Mouse (Mus musculus): ENCODE data around the gene Iyd. TPM values are rescaled to one million over a fixed set of nuclear protein-coding genes. Genes with fewer than 3 reads are reported as not detected.
"Not testable (repeated sequence)": the region's sequence is repeated elsewhere in the genome, so short reads cannot be mapped to it uniquely, and the experiment has no call there.

The Iyd gene
- 0.23 TPM in 1 of 2 replicates, not detected in the other for polyA plus RNA-seq (2016; fragmentation: Nextera tagmentation; extraction: Ambion mirVana)

DNA sequence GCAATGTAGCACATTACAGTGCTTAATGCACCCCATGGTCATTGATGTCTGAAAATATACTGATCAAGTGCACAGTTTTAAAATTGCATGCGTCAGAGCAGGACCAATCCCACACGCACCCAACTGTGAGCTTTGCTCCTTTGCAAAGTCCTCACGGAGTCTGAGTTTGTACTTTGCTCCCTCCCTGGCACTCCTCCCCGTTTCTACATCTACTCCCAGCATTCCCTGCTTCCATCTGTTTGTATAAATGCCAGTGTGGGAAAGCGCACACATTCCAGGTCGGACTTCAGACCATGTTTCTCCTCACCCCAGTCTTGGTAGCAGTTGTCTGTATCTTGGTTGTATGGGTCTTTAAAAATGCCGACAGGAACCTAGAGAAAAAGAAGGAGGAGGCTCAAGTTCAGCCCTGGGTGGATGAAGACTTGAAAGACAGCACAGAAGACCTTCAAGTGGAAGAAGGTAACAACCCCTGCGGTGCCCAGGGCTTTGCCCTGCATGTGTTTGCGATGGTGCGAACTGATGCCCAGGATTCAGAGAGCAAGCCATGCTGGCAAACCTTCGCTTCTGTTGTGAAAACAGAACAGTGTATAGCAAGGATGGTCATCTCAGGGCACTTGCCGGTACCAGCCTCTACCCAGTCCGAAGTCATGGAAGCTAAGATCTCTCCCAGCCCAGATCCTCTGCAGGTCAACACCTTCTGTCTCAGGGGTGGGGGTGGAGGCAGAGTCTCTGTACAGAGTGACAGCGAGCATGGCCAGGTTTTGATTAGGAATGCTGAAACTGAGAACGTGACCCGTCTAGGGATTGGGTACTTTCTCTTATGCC lies at the start of gene Iyd:
Iyd (plus strand) TSS at position 238 of the 825 bp plus-strand sequence.
- Histone ChIP-seq H3K4me2 (replicated peaks) (no peak within 1 kb of the TSS), H3K4me1 (peaks cover 11% of the 10 kb centered on the region; the same call in 1 of the 2 replicates), H3K9me3 (replicated peaks) (no peaks in the 10 kb centered on the region), H3K4me3 (no peak within 1 kb of the TSS), H3K36me3 (no peaks in the 10 kb centered on the region), H3K27me3 (no peaks in the 10 kb centered on the region), H3K27ac (no peak within 1 kb of the TSS), H3K9ac (no peak within 1 kb of the TSS)
- 78% methylated on average over 16 of the region's 16 CpGs for WGBS
- no peak for ATAC-seq (ENCODE audit: low FRiP score)

DNA sequence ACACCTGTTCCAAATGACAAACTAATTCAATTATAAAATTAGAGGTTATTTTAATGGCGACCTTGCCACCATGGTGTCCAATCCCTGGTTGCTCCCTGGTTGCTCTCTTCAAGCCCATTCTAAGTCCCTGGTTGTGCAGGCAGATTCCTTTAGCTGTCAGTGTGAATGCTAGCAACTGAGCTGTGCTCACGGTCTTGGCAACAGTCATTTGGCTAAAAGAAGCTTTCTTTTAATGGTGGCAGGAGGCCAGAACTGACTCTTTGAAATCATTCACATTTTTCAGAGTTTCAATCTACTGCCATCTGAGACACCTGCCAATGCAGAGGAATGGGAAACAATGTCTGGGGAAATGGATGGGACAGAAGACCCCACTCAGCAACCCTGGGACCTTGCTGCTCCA lies 43.2 kb upstream of the Iyd start:
- 81% methylated on average over 2 of the region's 2 CpGs for WGBS

DNA sequence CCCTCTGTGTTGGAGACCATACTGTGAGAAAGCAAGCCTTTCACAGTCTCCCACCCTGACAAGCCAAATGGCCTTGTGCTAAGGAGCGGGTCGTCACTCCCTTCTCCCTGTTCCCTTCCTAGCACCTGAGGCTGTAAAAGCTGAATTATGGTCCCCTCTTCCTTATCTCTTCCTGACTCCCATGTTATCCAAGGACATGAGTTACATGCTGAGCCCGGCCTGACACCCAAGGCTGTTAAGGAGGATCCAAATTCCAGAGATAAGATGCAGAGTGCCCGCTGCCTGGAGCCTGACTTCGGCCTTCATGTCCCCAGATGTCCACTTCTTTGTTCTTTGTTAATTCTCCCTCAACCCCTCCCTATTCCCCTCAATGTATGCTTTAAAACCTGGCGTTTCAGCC lies 39.2 kb upstream of the Iyd start:
- not testable (repeated sequence) for H3K4me2 ChIP-seq (replicated peaks); H3K9me3 ChIP-seq (replicated peaks); H3K27ac ChIP-seq; H3K9ac ChIP-seq; ATAC-seq (ENCODE audit: low FRiP score); H3K4me3 ChIP-seq; H3K4me1 ChIP-seq; H3K27me3 ChIP-seq; H3K36me3 ChIP-seq
- WGBS, result 91% methylated on average over 6 of the region's 6 CpGs

More for the DNA sequence above, 43.2 kb upstream of the Iyd start:
- Histone ChIP-seq H3K27me3 (no peaks in the 10 kb centered on the region), H3K27ac (no peak overlapping the region), H3K4me3 (no peak overlapping the region), H3K9ac (no peak overlapping the region), H3K4me1 (no peaks in the 10 kb centered on the region), H3K4me2 (replicated peaks) (no peak overlapping the region), H3K9me3 (replicated peaks) (no peaks in the 10 kb centered on the region), H3K36me3 (no peaks in the 10 kb centered on the region)
- no peak for ATAC-seq (ENCODE audit: low FRiP score)

DNA sequence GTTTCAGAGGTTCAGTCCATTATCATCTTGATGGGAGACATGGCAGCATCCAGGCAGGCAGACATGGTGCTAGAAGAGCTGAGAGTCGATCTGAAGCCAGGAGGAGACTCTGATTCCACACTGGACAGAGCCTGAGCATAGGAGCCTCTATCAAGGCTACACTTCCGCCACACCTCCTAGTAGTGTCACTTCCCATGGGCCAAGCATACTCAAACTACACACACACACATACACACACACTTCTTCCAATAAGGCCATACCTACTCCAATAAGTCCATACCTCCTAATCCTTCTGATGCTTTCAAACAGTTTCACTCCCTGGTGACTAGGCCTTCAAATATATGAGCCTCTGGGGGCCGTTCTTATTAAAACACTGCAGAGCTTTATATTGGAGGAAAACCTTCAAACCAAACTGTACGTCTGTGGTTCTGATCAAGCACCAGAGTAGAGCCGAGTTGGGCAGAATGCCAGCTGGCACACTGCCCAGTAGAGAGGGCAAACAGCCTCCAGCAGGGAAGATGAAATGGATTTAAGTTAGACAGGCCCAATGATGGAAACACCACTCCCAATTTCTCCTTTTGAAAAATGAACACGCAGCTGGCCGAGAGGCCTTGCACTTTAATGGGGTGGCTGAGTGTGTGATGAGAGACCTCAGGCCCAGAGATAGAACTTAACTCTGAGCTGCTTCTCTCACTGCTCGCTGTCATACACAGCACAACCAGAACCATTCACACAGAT lies 32.4 kb upstream of the Iyd start:
- H3K27me3 ChIP-seq, result no peaks in the 10 kb centered on the region
- peak overlapping the region; percentile 35; the same call in 1 of the 2 replicates for H3K27ac ChIP-seq
- H3K4me3 ChIP-seq, result no peak overlapping the region
- no peak overlapping the region for H3K9ac ChIP-seq
- no peaks in the 10 kb centered on the region for H3K36me3 ChIP-seq
- peaks cover 16% of the 10 kb centered on the region for H3K4me1 ChIP-seq
- 65% methylated on average over 8 of the region's 8 CpGs for WGBS
- peak; percentile 57; the same call in 1 of the 2 replicates for ATAC-seq (ENCODE audit: low FRiP score)
- no peaks in the 10 kb centered on the region for H3K9me3 ChIP-seq (replicated peaks)
- H3K4me2 ChIP-seq (replicated peaks), result no peak overlapping the region

DNA sequence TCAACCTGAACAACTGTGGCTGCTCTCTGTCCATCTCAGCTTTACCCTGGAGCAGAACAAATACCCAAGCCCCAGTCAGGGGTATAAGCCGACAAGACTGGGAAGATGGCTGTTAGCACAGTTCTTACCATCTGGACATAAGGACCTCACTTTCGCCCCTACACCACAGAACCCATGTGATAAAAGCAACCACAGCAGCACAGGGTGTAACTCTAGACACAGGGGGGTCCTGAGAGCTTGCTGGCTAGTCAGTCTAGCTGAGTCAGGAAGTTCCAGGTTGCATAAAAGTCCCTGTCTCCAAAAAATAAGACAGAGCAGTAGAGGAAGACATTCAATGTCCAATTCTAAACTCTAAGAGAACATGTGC lies 31.8 kb upstream of the Iyd start:
- peak; percentile 36; the same call in 1 of the 2 replicates for ATAC-seq (ENCODE audit: low FRiP score)
- no peak overlapping the region for H3K4me3 ChIP-seq
- no peak overlapping the region for H3K9ac ChIP-seq
- H3K4me1 ChIP-seq, result peaks cover 16% of the 10 kb centered on the region
- no peaks in the 10 kb centered on the region for H3K36me3 ChIP-seq
- H3K27me3 ChIP-seq, result no peaks in the 10 kb centered on the region
- H3K9me3 ChIP-seq (replicated peaks), result no peaks in the 10 kb centered on the region
- H3K4me2 ChIP-seq (replicated peaks), result no peak overlapping the region
- 68% methylated on average over 2 of the region's 2 CpGs for WGBS
- peak overlapping the region; percentile 35; the same call in 1 of the 2 replicates for H3K27ac ChIP-seq

DNA sequence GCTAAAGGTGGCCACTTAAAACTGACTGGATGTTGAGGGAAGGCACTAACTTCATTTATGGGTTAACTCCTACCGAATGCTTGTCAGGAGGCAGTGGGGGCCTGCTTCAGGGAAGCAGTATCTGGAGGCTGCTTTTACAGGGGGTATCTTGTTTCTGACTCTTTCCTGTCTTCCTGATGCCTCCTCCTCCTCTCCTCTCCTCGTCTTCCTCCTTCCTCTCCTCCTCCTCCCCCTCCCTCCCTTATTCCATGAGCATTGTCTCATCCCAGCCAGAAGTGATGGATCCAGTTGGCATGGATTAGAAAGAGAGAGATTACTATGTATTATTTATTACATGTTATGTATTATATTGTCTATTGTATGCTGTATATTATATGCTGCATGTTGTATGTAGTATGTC lies 31.3 kb upstream of the Iyd start:
- ATAC-seq (ENCODE audit: low FRiP score), result no peak
- Histone ChIP-seq H3K9me3 (replicated peaks) (no peaks in the 10 kb centered on the region), H3K9ac (no peak overlapping the region), H3K4me1 (peaks cover 16% of the 10 kb centered on the region), H3K4me3 (no peak overlapping the region), H3K27me3 (no peaks in the 10 kb centered on the region), H3K36me3 (no peaks in the 10 kb centered on the region), H3K4me2 (replicated peaks) (no peak overlapping the region), H3K27ac (no peak overlapping the region)
- WGBS, result 73% methylated on average over 2 of the region's 2 CpGs

DNA sequence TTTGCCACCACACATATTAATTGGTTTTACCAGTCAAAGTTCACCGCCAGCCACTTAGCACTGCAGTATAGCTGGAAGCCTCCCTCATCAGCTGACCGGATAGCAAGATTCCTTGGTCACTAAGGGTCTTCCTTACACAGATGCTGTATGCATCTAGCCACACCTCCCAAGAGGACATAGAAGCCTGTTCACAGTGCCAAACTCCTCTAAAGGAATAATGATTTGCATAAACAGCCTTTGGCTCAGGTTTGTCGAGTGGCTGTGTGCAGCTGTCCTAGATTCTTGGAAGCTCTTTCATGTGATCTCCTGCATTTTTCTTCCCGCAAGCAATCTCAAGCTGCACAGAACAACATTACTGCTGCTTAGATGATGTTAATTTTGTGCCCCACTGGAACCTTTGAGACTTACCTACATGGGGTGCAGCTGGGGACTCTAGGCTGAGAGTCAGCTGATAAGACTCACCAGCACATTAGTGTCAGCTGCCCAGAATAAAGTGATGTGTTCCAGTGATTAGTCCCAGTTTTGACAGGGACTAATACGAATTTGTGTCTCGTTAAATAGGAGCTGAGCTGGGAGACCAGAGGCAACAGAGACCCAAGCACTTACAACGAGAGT lies 30.3 kb upstream of the Iyd start:
- Histone ChIP-seq H3K4me1 (peaks cover 16% of the 10 kb centered on the region), H3K4me2 (replicated peaks) (no peak overlapping the region), H3K9ac (no peak overlapping the region), H3K9me3 (replicated peaks) (no peaks in the 10 kb centered on the region), H3K36me3 (no peaks in the 10 kb centered on the region), H3K27me3 (no peaks in the 10 kb centered on the region), H3K27ac (no peak overlapping the region), H3K4me3 (no peak overlapping the region)
- WGBS, result 63% methylated on average over 7 of the region's 7 CpGs
- peak; percentile 27; the same call in 1 of the 2 replicates for ATAC-seq (ENCODE audit: low FRiP score)

DNA sequence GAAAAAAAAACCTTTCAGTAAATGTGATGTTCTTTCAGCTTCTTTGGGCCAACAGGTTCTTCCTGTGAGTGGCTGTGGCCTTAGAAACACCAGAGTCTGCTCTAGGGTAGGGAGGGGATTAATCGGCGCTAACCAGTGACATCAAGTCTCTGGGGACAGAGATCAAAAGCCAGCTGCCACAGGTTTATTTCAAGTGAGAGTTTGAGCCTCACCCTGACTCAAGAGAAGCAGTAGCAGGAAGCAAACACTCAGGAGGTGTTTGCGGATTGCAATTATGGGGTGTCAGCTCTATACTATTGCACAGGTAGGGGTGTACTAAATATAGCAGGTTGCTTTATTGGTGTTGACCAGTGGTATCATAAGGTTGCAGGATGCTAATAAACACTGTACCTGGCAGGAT lies 29.6 kb upstream of the Iyd start:
- H3K4me2 ChIP-seq (replicated peaks), result no peak overlapping the region
- H3K9ac ChIP-seq, result no peak overlapping the region
- no peak overlapping the region for H3K4me3 ChIP-seq
- no peaks in the 10 kb centered on the region for H3K36me3 ChIP-seq
- no peaks in the 10 kb centered on the region for H3K27me3 ChIP-seq
- 71% methylated on average over 3 of the region's 3 CpGs for WGBS
- H3K9me3 ChIP-seq (replicated peaks), result no peaks in the 10 kb centered on the region
- H3K4me1 ChIP-seq, result peaks cover 16% of the 10 kb centered on the region
- no peak overlapping the region for H3K27ac ChIP-seq
- ATAC-seq (ENCODE audit: low FRiP score), result no peak

DNA sequence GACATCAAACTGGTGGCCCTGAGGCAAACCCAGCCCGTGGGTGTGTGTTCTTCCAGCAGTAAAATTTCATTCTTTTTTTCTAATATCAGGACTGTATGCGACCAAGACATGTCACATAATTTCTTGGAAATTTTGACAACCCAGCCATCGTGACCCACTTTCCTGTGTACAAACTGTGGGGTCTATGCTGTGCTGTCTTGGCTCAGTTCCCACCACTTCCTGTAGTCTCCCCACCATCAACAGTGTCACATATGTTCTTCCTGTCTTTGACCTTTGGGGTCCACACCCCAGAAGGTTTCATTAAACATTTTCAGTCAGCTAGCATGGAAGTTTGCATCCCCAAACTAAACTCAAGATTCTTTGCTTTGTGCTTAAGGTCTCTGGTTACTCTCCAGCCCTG lies 28.6 kb upstream of the Iyd start:
- no peak overlapping the region for H3K9ac ChIP-seq
- no peak overlapping the region for H3K4me3 ChIP-seq
- no peak overlapping the region for H3K4me2 ChIP-seq (replicated peaks)
- no peaks in the 10 kb centered on the region for H3K9me3 ChIP-seq (replicated peaks)
- no peaks in the 10 kb centered on the region for H3K27me3 ChIP-seq
- H3K27ac ChIP-seq, result no peak overlapping the region
- ATAC-seq (ENCODE audit: low FRiP score), result no peak
- 65% methylated on average over 3 of the region's 3 CpGs for WGBS
- H3K4me1 ChIP-seq, result peaks cover 16% of the 10 kb centered on the region
- no peaks in the 10 kb centered on the region for H3K36me3 ChIP-seq

DNA sequence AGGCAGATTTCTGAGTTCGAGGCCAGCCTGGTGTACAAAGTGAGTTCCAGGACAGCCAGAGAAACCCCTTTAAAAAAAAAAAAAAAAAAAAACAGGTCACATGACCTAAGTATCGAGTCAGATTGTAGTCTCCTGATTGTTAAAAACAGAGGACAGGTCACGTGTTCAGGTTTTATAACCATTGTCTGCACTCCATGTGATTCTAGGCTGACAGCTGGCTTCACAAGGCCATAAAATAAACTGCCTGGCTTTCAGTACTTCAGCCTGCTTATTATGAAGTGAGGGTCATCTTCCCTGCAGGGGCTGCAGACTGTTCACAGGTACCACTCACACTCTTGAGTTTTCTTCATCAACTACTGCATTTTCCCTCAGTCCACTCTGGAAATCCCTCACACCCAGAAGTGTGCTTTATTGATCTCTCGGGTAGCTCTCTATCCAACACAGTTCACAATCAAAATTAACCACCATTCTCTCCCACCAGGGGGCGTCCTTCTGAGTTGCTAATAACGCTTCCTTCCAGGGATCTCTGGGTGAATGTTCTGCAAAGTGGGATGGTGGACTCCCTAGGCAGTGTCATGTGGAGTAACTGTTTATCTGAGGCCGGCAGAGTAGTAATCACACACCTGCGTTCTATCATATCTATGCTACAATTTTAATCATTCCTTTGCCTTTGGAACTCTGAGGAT lies 27.3 kb upstream of the Iyd start:
- Histone ChIP-seq H3K36me3 (no peaks in the 10 kb centered on the region), H3K27me3 (no peaks in the 10 kb centered on the region), H3K9ac (no peak overlapping the region), H3K4me1 (peaks cover 13% of the 10 kb centered on the region), H3K4me3 (no peak overlapping the region), H3K9me3 (replicated peaks) (no peaks in the 10 kb centered on the region), H3K4me2 (replicated peaks) (no peak overlapping the region), H3K27ac (no peak overlapping the region)
- WGBS, result 74% methylated on average over 8 of the region's 8 CpGs
- no peak for ATAC-seq (ENCODE audit: low FRiP score)

DNA sequence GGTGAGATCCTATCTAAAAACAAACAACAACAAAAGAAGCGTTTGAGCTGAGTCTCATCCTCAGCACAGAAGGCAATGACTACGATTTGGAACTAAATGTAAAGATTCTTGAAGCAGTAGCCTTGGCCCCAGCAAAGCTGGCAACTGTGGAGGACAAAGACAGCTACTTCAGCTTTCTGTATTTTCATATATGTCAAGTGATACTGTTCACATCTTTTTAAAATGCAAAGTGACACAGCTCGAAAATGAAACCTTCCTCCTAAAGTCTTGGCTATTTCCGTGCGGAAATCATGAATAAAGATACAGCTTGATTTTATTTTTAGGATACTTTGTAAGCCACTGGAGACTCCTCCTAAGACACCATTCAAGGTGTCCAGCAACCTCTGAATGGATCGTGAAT lies 26.1 kb upstream of the Iyd start:
- peaks cover 7% of the 10 kb centered on the region; the same call in 1 of the 2 replicates for H3K4me1 ChIP-seq
- no peaks in the 10 kb centered on the region for H3K27me3 ChIP-seq
- H3K9ac ChIP-seq, result no peak overlapping the region
- ATAC-seq (ENCODE audit: low FRiP score), result no peak
- no peaks in the 10 kb centered on the region for H3K9me3 ChIP-seq (replicated peaks)
- no peaks in the 10 kb centered on the region for H3K36me3 ChIP-seq
- no peak overlapping the region for H3K4me3 ChIP-seq
- no peak overlapping the region for H3K4me2 ChIP-seq (replicated peaks)
- 73% methylated on average over 6 of the region's 6 CpGs for WGBS
- no peak overlapping the region for H3K27ac ChIP-seq

DNA sequence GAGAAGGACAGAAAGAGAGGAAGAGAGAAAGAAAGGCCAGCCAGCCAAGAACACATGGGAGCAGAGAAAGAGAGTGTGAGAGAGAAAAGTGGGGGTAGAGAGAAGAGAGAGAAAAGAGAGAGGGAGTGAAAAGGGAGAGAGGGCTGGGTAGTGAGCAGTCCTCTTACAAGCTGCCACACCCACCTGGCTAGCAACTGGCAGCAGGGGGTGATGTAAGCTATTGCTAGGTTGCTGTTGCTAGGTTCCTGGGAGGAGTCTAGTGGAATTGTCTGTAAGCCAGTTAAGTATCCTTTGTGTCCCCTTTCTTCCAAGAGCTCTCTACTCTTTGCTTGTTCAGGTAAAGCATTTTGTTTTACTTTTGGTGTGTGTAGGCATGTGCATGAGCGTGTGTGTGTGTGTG lies 25.4 kb upstream of the Iyd start:
- Histone ChIP-seq H3K27me3 (no peaks in the 10 kb centered on the region), H3K4me3 (no peak overlapping the region), H3K9me3 (replicated peaks) (no peaks in the 10 kb centered on the region), H3K4me1 (peaks cover 6% of the 10 kb centered on the region; the same call in 1 of the 2 replicates), H3K4me2 (replicated peaks) (no peak overlapping the region), H3K9ac (no peak overlapping the region), H3K36me3 (no peaks in the 10 kb centered on the region), H3K27ac (no peak overlapping the region)
- 81% methylated on average over 1 of the region's 1 CpGs for WGBS
- no peak for ATAC-seq (ENCODE audit: low FRiP score)
